Mouse (Mus musculus): ENCODE measurements around the gene Sumf1.

Sumf1 gene

DNA sequence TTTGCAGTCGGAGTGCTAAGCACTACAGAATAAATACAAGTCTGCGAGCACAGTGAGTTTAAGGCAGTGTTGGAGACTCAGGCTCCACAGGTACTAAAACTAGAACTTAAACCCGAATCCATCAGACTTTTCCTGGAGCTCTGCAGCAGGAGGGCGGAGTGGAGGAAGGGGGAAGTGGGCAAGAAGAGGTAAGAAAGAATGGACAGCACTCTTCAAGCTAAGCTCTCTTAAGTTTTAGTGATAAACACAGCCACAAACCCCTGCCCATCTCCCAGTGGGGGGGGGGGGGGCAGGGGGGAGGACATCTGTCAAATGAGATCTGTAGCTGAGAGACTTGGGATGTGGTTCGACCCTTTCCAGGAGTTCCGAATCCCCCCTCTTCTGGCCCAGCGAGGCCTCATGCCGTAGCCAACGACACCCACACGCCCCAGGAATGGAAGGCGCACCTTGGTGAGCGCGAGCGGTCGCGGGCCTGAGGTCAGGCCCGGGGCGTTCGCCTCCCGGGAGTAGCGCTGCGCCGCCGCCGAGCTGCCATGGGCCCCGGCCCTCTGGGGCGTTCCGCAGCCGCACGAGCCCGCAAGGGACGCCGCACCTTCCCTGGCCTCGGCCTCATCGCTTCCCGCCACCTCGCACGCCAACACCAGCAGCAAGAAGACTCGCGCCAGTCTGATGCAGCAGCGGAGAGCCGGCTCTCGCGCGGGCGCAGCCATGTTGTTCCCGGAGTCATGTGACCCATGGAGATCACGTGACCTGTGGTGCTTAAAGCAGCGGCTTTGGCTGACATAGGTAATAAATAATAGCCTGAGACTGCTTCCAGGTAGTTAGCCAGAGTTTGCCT, at the start of gene Sumf1:
Gene Sumf1, minus strand, starts transcription at position 736 of the 838 bp plus-strand sequence.
- DNase-seq (ENCODE audit: low read depth, low spot score): peak; percentile 97

- no peak for DNase-seq (ENCODE audit: low read depth, low spot score)
These were observed 49.2 kb upstream of the Sumf1 start for GRCm38 (mm10) chr6:108234536-108234935.

GRCm38 (mm10) chr6:108233070-108233469, 47.7 kb upstream of the Sumf1 start:
- DNase-seq (ENCODE audit: low read depth, low spot score): no peak

- no peak for DNase-seq (ENCODE audit: low read depth, low spot score)
These were observed 46.7 kb upstream of the Sumf1 start for GRCm38 (mm10) chr6:108231892-108232710.

- DNase-seq (ENCODE audit: low read depth, low spot score): no peak
These were observed 45.2 kb upstream of the Sumf1 start for GRCm38 (mm10) chr6:108230608-108231007.

DNA sequence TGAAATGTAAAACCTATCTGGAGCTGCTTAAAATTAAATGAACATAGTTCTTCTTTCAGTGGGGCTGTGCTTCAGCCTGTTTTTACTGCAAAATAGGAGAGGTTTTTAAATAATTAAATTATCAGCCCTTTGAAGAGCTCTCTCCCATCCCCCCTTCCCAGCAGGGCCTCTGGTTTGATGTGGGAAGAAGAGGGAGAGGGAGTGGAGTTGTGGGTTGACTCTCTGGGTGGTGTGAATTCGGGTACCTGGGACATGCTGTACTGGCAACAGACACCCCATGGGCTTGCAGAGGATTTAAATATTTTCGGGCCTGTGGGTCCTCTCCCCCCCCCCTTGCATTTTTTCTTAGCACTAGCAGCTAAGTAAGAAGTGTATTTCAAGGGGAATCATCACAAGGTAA, 43.2 kb upstream of the Sumf1 start:
- no peak for DNase-seq (ENCODE audit: low read depth, low spot score)

DNA sequence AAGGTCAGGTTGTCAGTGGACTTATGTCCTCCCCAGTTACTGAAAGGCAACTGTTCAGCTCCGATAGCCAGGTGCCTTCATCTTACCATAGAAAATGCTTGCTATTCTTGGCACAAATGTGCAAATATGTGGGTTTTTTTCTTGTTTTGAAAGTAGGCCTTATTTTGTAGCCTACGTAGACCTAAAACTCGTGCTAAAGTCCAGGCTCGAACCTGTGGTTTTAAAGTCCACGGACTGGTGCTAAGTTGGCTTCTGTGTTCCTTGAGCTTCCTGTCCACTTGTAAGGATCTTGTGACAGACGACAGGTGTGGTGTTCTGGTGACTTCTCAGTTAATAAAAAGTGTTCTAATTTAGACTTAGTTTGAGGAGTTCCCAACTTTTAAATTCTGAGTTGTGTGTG, 42.7 kb upstream of the Sumf1 start:
- no peak for DNase-seq (ENCODE audit: low read depth, low spot score)

DNA sequence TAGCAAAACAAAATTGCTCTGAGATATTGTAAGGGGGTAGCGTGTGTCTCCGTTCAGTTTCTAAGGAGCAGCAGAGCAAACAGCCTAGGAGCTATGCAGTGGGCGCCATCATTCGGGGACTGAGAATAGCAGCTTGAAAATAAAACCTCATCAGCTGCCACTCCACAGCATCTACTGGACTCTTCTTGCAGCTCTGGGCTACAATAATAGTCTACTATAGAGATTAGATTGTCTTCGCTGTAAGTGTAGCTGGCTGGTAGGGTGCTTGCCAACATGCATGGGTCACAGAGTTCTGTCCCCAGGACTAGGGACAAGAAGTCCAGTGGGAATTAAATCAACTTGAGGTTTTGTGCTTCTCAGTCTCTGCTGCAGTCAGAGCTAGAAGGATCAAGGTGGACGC, 42.1 kb upstream of the Sumf1 start:
- DNase-seq (ENCODE audit: low read depth, low spot score): no peak

- DNase-seq (ENCODE audit: low read depth, low spot score): no peak
These were observed 40.8 kb upstream of the Sumf1 start for GRCm38 (mm10) chr6:108226230-108226629.

- DNase-seq (ENCODE audit: low read depth, low spot score): no peak
These were observed 39.6 kb upstream of the Sumf1 start for GRCm38 (mm10) chr6:108225027-108225426.

DNA sequence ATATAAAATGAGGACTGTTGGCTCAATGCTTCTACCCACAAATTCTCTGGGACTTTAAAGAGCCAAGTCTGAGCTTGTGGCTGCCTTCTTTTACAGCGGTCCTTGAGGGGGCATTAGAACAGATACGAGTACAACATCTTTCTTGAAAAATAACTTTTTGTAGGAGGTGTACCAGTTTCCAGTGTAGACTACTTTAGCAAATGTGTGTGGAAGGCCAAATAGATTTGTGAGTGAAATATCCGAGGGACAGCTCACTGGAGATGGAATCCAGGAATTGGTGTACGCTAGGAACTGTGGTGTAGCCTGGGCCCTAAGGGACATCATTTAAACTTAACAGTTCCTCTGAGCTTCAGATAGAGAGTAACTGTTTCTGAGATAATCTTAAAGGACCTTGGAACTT, 39.0 kb upstream of the Sumf1 start:
- no peak for DNase-seq (ENCODE audit: low read depth, low spot score)

- DNase-seq (ENCODE audit: low read depth, low spot score): no peak
These were observed 37.5 kb upstream of the Sumf1 start for GRCm38 (mm10) chr6:108222875-108223274.

- no peak for DNase-seq (ENCODE audit: low read depth, low spot score)
These were observed 37.1 kb upstream of the Sumf1 start for GRCm38 (mm10) chr6:108222435-108222834.

GRCm38 (mm10) chr6:108217987-108218386, 32.6 kb upstream of the Sumf1 start:
- no peak for DNase-seq (ENCODE audit: low read depth, low spot score)

DNA sequence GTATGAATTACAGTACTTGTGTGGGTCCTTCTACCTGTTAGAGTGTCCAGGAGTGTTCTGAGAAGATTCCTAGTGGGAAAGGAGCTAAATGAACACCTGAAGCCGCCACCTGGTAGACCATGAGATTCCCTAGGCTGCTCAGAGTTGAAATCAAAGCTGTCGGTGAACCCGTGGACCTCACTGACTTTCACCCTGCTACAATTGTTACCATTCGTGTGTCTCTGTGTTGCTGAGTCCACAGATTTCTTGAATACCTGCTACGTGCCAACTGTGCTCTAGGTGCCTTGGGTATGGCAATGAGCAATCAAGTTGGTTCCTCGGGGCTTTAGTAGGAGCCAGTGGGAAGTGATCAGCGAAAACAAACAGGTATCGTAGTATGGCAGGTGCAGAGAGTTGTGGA, 31.4 kb upstream of the Sumf1 start:
- no peak for DNase-seq (ENCODE audit: low read depth, low spot score)

- no peak for DNase-seq (ENCODE audit: low read depth, low spot score)
These were observed 30.7 kb upstream of the Sumf1 start for GRCm38 (mm10) chr6:108216091-108216490.

- DNase-seq (ENCODE audit: low read depth, low spot score): no peak
These were observed 29.0 kb upstream of the Sumf1 start for GRCm38 (mm10) chr6:108214294-108214925.

GRCm38 (mm10) chr6:108213481-108214293, 28.3 kb upstream of the Sumf1 start:
- DNase-seq (ENCODE audit: low read depth, low spot score): no peak

- peak; percentile 99 for DNase-seq (ENCODE audit: low read depth, low spot score)
These were observed 27.5 kb upstream of the Sumf1 start, which contains the start of gene Itpr1 for GRCm38 (mm10) chr6:108212881-108213295. Gene Itpr1, plus strand, starts transcription at chr6:108213096.

DNA sequence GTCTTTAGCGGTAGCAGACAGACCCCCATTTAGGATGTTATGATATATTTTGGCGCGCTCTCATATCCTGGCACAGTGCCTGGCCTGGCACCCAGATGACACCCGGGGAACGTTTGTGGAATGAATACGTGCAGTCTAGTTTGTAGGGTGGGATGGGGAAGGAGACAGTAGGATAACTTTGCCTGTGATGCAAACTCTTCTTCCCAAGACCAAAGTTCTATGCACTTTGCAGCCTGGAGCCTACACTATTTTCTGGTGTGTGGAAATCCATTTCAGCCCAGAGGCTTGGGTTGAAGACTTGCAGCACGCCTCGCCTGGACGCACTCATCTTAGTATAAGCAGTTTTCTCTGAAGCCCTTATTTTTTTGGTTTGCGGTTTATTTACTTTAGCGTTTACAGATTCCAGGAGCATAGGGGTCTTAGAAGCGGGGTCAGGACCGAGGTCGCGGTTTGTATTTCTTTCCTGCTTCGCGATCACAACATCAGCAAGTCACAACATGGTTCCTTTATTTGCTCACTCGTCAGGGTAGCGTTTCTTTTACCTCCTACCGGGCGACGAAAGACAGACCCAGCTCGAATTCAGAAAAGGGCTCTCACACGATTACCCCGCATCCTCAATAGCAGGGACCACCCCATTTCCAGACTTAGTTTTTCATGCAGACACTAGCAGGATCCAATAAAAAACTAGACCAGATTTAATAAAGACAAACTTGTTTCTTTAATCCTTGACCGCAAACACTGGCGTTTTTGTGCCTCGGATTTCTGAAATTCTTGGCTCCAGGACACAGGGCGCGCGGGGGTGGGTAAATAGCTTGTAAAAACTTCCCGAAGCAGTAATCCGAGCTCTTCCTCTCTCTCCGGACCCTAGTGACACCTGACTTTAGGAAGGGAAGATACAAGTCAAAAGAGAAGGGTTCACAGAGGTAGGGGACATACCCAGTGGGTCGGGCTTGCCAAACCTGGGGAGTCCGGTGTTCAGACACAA, 26.8 kb upstream of the Sumf1 start:
- DNase-seq (ENCODE audit: low read depth, low spot score): no peak
